Mouse (Mus musculus) kidney, postnatal 4 days (tissue): ENCODE results near the gene Suz12.
A peak's percentile ranks its signal among the peaks of the same experiment; 100 is the strongest.
"Not testable (repeated sequence)": the region's sequence is repeated elsewhere in the genome, so short reads cannot be mapped to it uniquely, and the experiment has no call there.

ENCODE experiments used
- DNase-seq, 2 experiments: peaks; one replicate each; pipeline ENCODE4 v3.0.0; 2021; ENCODE audit warnings: mixed read lengths in 2 of 2

The Suz12 gene

GRCm38 (mm10) chr11:79992035-79992591 is 793 bp upstream of the Suz12 start:
- DNase-seq = no peak

- DNase-seq = no peak
These were observed 707 bp downstream of the Suz12 start for GRCm38 (mm10) chr11:79993356-79994270.

- DNase-seq = no peak
These were observed 1.5 kb downstream of the Suz12 start for GRCm38 (mm10) chr11:79994271-79994988.

GRCm38 (mm10) chr11:80016533-80016932 is 23.6 kb downstream of the Suz12 start:
- DNase-seq = not testable (repeated sequence)

- DNase-seq = no peak
These were observed 26.9 kb downstream of the Suz12 start for GRCm38 (mm10) chr11:80019792-80020191.

GRCm38 (mm10) chr11:80021306-80021705 is 28.4 kb downstream of the Suz12 start:
- no peak for DNase-seq

GRCm38 (mm10) chr11:80037495-80037894 is 44.6 kb downstream of the Suz12 start:
- DNase-seq = no peak

GRCm38 (mm10) chr11:80042615-80043418 is 49.9 kb downstream of the Suz12 start:
- DNase-seq = peak; percentile 60 to 69

GRCm38 (mm10) chr11:80043419-80043817 is 50.5 kb downstream of the Suz12 start:
- no peak for DNase-seq

- peak; percentile 30 to 51 for DNase-seq
These were observed 54.0 kb downstream of the Suz12 start for GRCm38 (mm10) chr11:80046856-80047255.

GRCm38 (mm10) chr11:80050088-80050487 is 57.2 kb downstream of the Suz12 start:
- no peak for DNase-seq

GRCm38 (mm10) chr11:80052456-80052855 is 59.5 kb downstream of the Suz12 start:
- DNase-seq = peak in 1 of 2 experiments; percentile 45

GRCm38 (mm10) chr11:80053171-80053570 is 60.3 kb downstream of the Suz12 start:
- DNase-seq = no peak

GRCm38 (mm10) chr11:80054659-80055058 is 61.8 kb downstream of the Suz12 start:
- no peak for DNase-seq

- peak; percentile 32 to 54 for DNase-seq
These were observed 63.2 kb downstream of the Suz12 start for GRCm38 (mm10) chr11:80056141-80056540.

GRCm38 (mm10) chr11:80062159-80062558 is 69.3 kb downstream of the Suz12 start:
- peak in 1 of 2 experiments; percentile 28 for DNase-seq

- DNase-seq = not testable (repeated sequence)
These were observed 73.5 kb downstream of the Suz12 start for GRCm38 (mm10) chr11:80066373-80066772.

- DNase-seq = no peak
These were observed 74.7 kb downstream of the Suz12 start for GRCm38 (mm10) chr11:80067558-80067957.

- peak in 1 of 2 experiments; percentile 5 for DNase-seq
These were observed 76.9 kb downstream of the Suz12 start for GRCm38 (mm10) chr11:80069815-80070214.

- DNase-seq = no peak
These were observed 78.1 kb downstream of the Suz12 start for GRCm38 (mm10) chr11:80071039-80071438.

- no peak for DNase-seq
These were observed 79.5 kb downstream of the Suz12 start for GRCm38 (mm10) chr11:80072365-80072764.

- DNase-seq = no peak
These were observed 82.8 kb downstream of the Suz12 start for GRCm38 (mm10) chr11:80075608-80076277.
